Mouse (Mus musculus) hindbrain, embryonic 13.5 days (tissue): ENCODE measurements around the gene Klhl8. TPM values are rescaled to one million over a fixed set of nuclear protein-coding genes. Genes with fewer than 3 reads are reported as not detected.

Source experiments
- ATAC-seq: fragments of 200-750 bp; cut with Nextera tagmentation; 2 replicates; pipeline ENCODE4 v1.8.0; 2017; ENCODE audit warnings: moderate TSS enrichment; ENCODE audit not compliant: low FRiP score
- H3K27ac ChIP-seq: fragments of 300-500 bp; sonication (generic); 2 replicates; pipeline ENCODE4 v1.5.1; 2015; ENCODE audit warnings: inconsistent platforms, mild to moderate bottlenecking, moderate library complexity
- H3K27me3 ChIP-seq: fragments of 300-500 bp; sonication (generic); 2 replicates; pipeline ENCODE4 v1.6.1; 2015; ENCODE audit warnings: mild to moderate bottlenecking, inconsistent platforms
- H3K36me3 ChIP-seq: fragments of 300-500 bp; sonication (generic); 2 replicates; pipeline ENCODE4 v1.6.1; 2015; ENCODE audit warnings: mild to moderate bottlenecking, inconsistent platforms
- H3K4me1 ChIP-seq: fragments of 300-500 bp; sonication (generic); replicated peaks from 2 replicates; pipeline ENCODE4 v1.6.1; 2015; ENCODE audit warnings: inconsistent platforms
- H3K4me2 ChIP-seq: fragments of 300-500 bp; sonication (generic); 2 replicates; pipeline ENCODE4 v1.6.1; 2015; ENCODE audit warnings: inconsistent platforms, mild to moderate bottlenecking, moderate library complexity
- H3K4me3 ChIP-seq: fragments of 300-500 bp; sonication (generic); 2 replicates; pipeline ENCODE4 v1.5.1; 2015; ENCODE audit warnings: mild to moderate bottlenecking, inconsistent platforms
- H3K9ac ChIP-seq: fragments of 300-500 bp; sonication (generic); 2 replicates; pipeline ENCODE4 v1.6.1; 2015; ENCODE audit warnings: mild to moderate bottlenecking, inconsistent platforms
- H3K9me3 ChIP-seq: fragments of 300-500 bp; sonication (generic); 2 replicates; pipeline ENCODE4 v1.6.1; 2016; ENCODE audit warnings: inconsistent platforms
- WGBS: fragments of 180-500 bp; shearing (Covaris S2); methylation state at CpG from one replicate; pipeline ENCODE4 v1.1.7; 2015; 5-methylcytosine and 5-hydroxymethylcytosine counted together
- polyA plus RNA-seq: library from polyadenylated mRNA; unstranded; fragments of >200 nt; fragmentation: Nextera tagmentation; extraction: Ambion mirVana; gene quantifications from 2 replicates; pipeline ENCODE4 v1.2.1, GENCODE M21; 2015

Klhl8 gene
- polyA plus RNA-seq, 1 experiment from 2014 or later: 31.9 TPM

- Histone ChIP-seq H3K4me1 (no peaks in the 10 kb centered on the region), H3K9ac (no peak overlapping the region), H3K4me2 (no peak overlapping the region), H3K4me3 (no peak overlapping the region), H3K9me3 (no peaks in the 10 kb centered on the region), H3K36me3 (no peaks in the 10 kb centered on the region), H3K27me3 (no peaks in the 10 kb centered on the region), H3K27ac (no peak overlapping the region)
- WGBS: 85% methylated on average over 3 of the region's 3 CpGs
- ATAC-seq: no peak
Observed at GRCm38 (mm10) chr5:103816718-103817117, 94.3 kb downstream of the Klhl8 start.

GRCm38 (mm10) chr5:103815249-103815617 is 95.8 kb downstream of the Klhl8 start:
- Histone ChIP-seq H3K4me1 (no peaks in the 10 kb centered on the region), H3K4me3 (no peak overlapping the region), H3K36me3 (no peaks in the 10 kb centered on the region), H3K27me3 (no peaks in the 10 kb centered on the region), H3K27ac (no peak overlapping the region), H3K9me3 (no peaks in the 10 kb centered on the region), H3K9ac (no peak overlapping the region), H3K4me2 (no peak overlapping the region)
- WGBS: 66% methylated on average over 4 of the region's 4 CpGs
- no peak for ATAC-seq

GRCm38 (mm10) chr5:103814551-103815248 is 96.4 kb downstream of the Klhl8 start:
- WGBS: 74% methylated on average over 16 of the region's 16 CpGs
- Histone ChIP-seq H3K4me1 (no peaks in the 10 kb centered on the region), H3K9me3 (no peaks in the 10 kb centered on the region), H3K27ac (no peak overlapping the region), H3K36me3 (no peaks in the 10 kb centered on the region), H3K27me3 (no peaks in the 10 kb centered on the region), H3K9ac (no peak overlapping the region), H3K4me2 (no peak overlapping the region), H3K4me3 (no peak overlapping the region)
- ATAC-seq: no peak

DNA sequence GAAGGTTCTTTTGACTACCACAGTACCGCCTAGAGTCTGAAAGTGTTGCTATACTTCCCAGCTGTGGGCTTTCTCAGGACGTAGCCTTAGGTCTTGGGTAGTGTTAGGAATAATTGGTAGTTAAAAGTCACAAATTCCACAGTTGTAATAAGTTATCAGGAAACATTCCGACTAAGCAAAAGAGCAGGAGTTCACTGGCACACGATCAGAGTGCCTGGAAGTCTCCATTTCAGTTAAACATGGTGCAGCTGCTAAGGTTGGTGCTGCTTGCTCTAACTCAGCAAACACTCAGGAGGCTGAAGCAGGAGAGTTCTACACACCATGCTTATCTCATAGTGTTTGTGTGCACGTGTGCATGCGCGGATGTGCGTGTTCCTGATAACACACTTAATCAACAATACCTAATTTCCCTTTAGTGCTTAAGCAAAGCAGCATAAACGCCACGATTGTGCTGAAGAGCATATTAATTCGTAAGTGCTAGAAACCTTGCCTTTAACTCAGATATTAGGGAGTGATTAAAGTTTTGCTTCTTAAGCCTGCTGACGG is 97.0 kb downstream of the Klhl8 start:
- Histone ChIP-seq H3K4me2 (no peak overlapping the region), H3K27ac (no peak overlapping the region), H3K9ac (no peak overlapping the region), H3K4me3 (no peak overlapping the region), H3K4me1 (no peaks in the 10 kb centered on the region), H3K27me3 (no peaks in the 10 kb centered on the region), H3K9me3 (no peaks in the 10 kb centered on the region), H3K36me3 (no peaks in the 10 kb centered on the region)
- 94% methylated on average over 12 of the region's 12 CpGs for WGBS
- ATAC-seq: no peak

DNA sequence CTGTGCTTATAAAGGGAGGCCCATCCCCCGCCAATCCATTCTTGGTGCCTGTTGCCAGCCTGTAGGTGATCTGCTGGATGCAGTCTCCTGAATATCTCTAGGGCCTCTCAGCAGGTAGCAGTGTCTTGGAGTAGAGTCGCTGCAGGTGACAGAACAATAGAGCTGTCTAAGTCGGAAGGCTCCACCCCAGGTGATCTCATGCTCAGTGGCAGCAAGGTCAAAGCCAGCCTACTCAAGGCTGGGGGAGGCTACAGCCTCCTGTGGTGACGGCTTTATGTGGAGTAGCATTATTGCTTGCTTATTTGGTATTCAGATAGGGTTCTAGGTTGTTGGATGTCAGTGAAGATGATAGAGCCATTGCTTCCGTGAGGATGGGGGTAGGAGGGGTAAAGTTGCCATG is 97.8 kb downstream of the Klhl8 start:
- Histone ChIP-seq H3K9me3 (no peaks in the 10 kb centered on the region), H3K27me3 (no peaks in the 10 kb centered on the region), H3K4me1 (no peaks in the 10 kb centered on the region), H3K4me2 (no peak overlapping the region), H3K36me3 (no peaks in the 10 kb centered on the region), H3K4me3 (no peak overlapping the region), H3K27ac (no peak overlapping the region), H3K9ac (no peak overlapping the region)
- WGBS: 67% methylated on average over 5 of the region's 5 CpGs
- ATAC-seq: no peak

Other genes starting within 250 kb of the Klhl8 start
- 2.4 and 2.7 TPM in 2 replicates for gene Aff1, start 218.9 kb downstream of the Klhl8 start, polyA plus RNA-seq
- 0.18 TPM in 1 of 2 replicates, not detected in the other for gene Hsd17b13, start 66.2 kb upstream of the Klhl8 start, polyA plus RNA-seq
- gene Hsd17b11, start 110.7 kb upstream of the Klhl8 start, polyA plus RNA-seq: 2.4 and 2.7 TPM in 2 replicates
- 67.0 and 70.4 TPM in 2 replicates for gene Nudt9, start 135.0 kb upstream of the Klhl8 start, polyA plus RNA-seq
- not detected in 2 replicates for gene Gm17660, start 166.3 kb upstream of the Klhl8 start, polyA plus RNA-seq
- gene Sparcl1, start 202.5 kb upstream of the Klhl8 start, polyA plus RNA-seq: 150 and 151 TPM in 2 replicates